Mouse (Mus musculus) lung, adult 2 months (tissue): Measurements from ENCODE around the gene Rpl35. TPM values are rescaled to one million over a fixed set of nuclear protein-coding genes. Genes with fewer than 3 reads are reported as not detected.

Source experiments
- DNase-seq: peaks from one replicate; pipeline ENCODE4 v3.0.0; 2022
- H3K4me1 ChIP-seq: fragments of 200-500 bp; 2 replicates; pipeline ENCODE4 v1.6.1; 2011; ENCODE audit warnings: low read length; ENCODE audit not compliant: control insufficient read depth, insufficient read depth
- H3K4me3 ChIP-seq: fragments of 200-500 bp; replicated peaks from 2 replicates; pipeline ENCODE3; 2011; ENCODE audit warnings: low read depth, mild to moderate bottlenecking, control low read depth, low read length; ENCODE audit errors: extremely low read depth
- CTCF ChIP-seq: fragments of 200-500 bp; IDR thresholded peaks from 2 replicates; pipeline ENCODE4 v1.5.1; 2011; ENCODE audit warnings: mild to moderate bottlenecking, low read length, control low read depth; ENCODE audit not compliant: insufficient read depth
- POLR2A ChIP-seq: fragments of 200-500 bp; IDR thresholded peaks from 2 replicates; pipeline ENCODE4 v1.6.1; 2011; ENCODE audit warnings: low read depth, mild to moderate bottlenecking, control low read depth, low read length, borderline replicate concordance; ENCODE audit errors: extremely low read depth
- WGBS: fragments of 180-500 bp; shearing (Covaris S2); methylation state at CpG from one replicate; pipeline ENCODE4 v1.1.7; 2018; 5-methylcytosine and 5-hydroxymethylcytosine counted together
- polyA plus RNA-seq: library from polyadenylated mRNA; depleted of rRNA; stranded (reverse); fragments of >200 nt; gene quantifications from 2 replicates; pipeline ENCODE4 v1.2.3, GENCODE M21; 2012

Gene Rpl35
- polyA plus RNA-seq, 1 experiment, result 126 TPM

GRCm38 (mm10) chr2:38977837-38978236, 27.6 kb downstream of the Rpl35 start:
- DNase-seq, result no peak
- 74% methylated on average over 4 of the region's 4 CpGs for WGBS
- Histone ChIP-seq H3K4me3 (no peak overlapping the region), H3K4me1 (no peaks in the 10 kb centered on the region; the same call in 1 of the 2 replicates)
- TF ChIP-seq CTCF, result no peak
- TF ChIP-seq POLR2A, result no peak

- Histone ChIP-seq H3K4me1 (no peaks in the 10 kb centered on the region; the same call in 1 of the 2 replicates), H3K4me3 (no peak overlapping the region)
- no peak for DNase-seq
- whole genome bisulfite sequencing, result 83% methylated on average over 21 of the region's 21 CpGs
- TF ChIP-seq POLR2A (no peak), CTCF (no peak)
Observed at GRCm38 (mm10) chr2:38975941-38976805, 29.3 kb downstream of the Rpl35 start.

GRCm38 (mm10) chr2:38975181-38975580, 30.2 kb downstream of the Rpl35 start:
- 86% methylated on average over 3 of the region's 3 CpGs for WGBS
- Histone ChIP-seq H3K4me1 (no peaks in the 10 kb centered on the region; the same call in 1 of the 2 replicates), H3K4me3 (no peak overlapping the region)
- TF ChIP-seq CTCF, result no peak
- no peak for TF ChIP-seq POLR2A
- DNase-seq, result no peak

GRCm38 (mm10) chr2:38974171-38974570, 31.3 kb downstream of the Rpl35 start:
- DNase-seq, result no peak
- 42% methylated on average over 2 of the region's 2 CpGs for WGBS
- Histone ChIP-seq H3K4me3 (no peak overlapping the region), H3K4me1 (no peaks in the 10 kb centered on the region; the same call in 1 of the 2 replicates)
- TF ChIP-seq CTCF (no peak), POLR2A (no peak)

GRCm38 (mm10) chr2:38973701-38974100, 31.7 kb downstream of the Rpl35 start:
- H3K4me1 ChIP-seq, result no peaks in the 10 kb centered on the region; the same call in 1 of the 2 replicates
- 55% methylated on average over 7 of the region's 7 CpGs for WGBS
- DNase-seq, result no peak
- no peak overlapping the region for H3K4me3 ChIP-seq
- TF ChIP-seq POLR2A (no peak), CTCF (no peak)

GRCm38 (mm10) chr2:38973223-38973622, 32.2 kb downstream of the Rpl35 start:
- no peak overlapping the region for H3K4me3 ChIP-seq
- no peak for DNase-seq
- 25% methylated on average over 2 of the region's 2 CpGs for WGBS
- no peaks in the 10 kb centered on the region; the same call in 1 of the 2 replicates for H3K4me1 ChIP-seq
- TF ChIP-seq CTCF, result no peak
- no peak for TF ChIP-seq POLR2A

GRCm38 (mm10) chr2:38970057-38970456, 35.4 kb downstream of the Rpl35 start:
- DNase-seq, result no peak
- WGBS, result 54% methylated on average over 5 of the region's 5 CpGs
- no peak for TF ChIP-seq POLR2A
- TF ChIP-seq CTCF, result no peak
- Histone ChIP-seq H3K4me3 (no peak overlapping the region), H3K4me1 (no peaks in the 10 kb centered on the region; the same call in 1 of the 2 replicates)

- 87% methylated on average over 2 of the region's 2 CpGs for WGBS
- Histone ChIP-seq H3K4me3 (no peak overlapping the region), H3K4me1 (no peaks in the 10 kb centered on the region; the same call in 1 of the 2 replicates)
- no peak for DNase-seq
- TF ChIP-seq CTCF (no peak), POLR2A (no peak)
Observed at GRCm38 (mm10) chr2:38969650-38970049, 35.8 kb downstream of the Rpl35 start.

- 31% methylated on average over 4 of the region's 4 CpGs for WGBS
- no peak for TF ChIP-seq CTCF
- TF ChIP-seq POLR2A, result no peak
- Histone ChIP-seq H3K4me3 (no peak overlapping the region), H3K4me1 (no peaks in the 10 kb centered on the region)
- DNase-seq, result no peak
Observed at GRCm38 (mm10) chr2:38964198-38964597, 41.2 kb downstream of the Rpl35 start.
